Mouse (Mus musculus) ES-E14 (cell line): Measurements from ENCODE around the gene Rab24.

Source experiments
- CHD2 ChIP-seq: IDR thresholded peaks from 2 replicates; pipeline ENCODE4 v1.6.1; 2014; ENCODE audit warnings: mild to moderate bottlenecking, low read depth, low read length, inconsistent platforms
- MAFK ChIP-seq: IDR thresholded peaks from 2 replicates; pipeline ENCODE4 v1.6.1; 2014; ENCODE audit warnings: mild to moderate bottlenecking, low read depth, low read length, inconsistent platforms; ENCODE audit not compliant: insufficient read depth

- TF ChIP-seq CHD2 = no peak
- no peak for TF ChIP-seq MAFK
These were observed 532 bp upstream of the Rab24 start for GRCm38 (mm10) chr13:55322130-55322825.
